Mouse (Mus musculus) heart, embryonic 13.5 days (tissue): Measurements from ENCODE around the gene Them7. TPM values are rescaled to one million over a fixed set of nuclear protein-coding genes. Genes with fewer than 3 reads are reported as not detected.

Experiments
- ATAC-seq: fragments of 200-750 bp; cut with Nextera tagmentation; 2 replicates; pipeline ENCODE4 v1.8.0; 2017; ENCODE audit warnings: moderate TSS enrichment; ENCODE audit not compliant: insufficient number of reproducible peaks, low FRiP score, low TSS enrichment; ENCODE audit errors: extremely low read depth
- H3K27ac ChIP-seq: fragments of 300-500 bp; sonication (generic); replicated peaks from 2 replicates; pipeline ENCODE4 v1.5.1; 2015; ENCODE audit warnings: moderate library complexity, mild to moderate bottlenecking, inconsistent platforms
- H3K27me3 ChIP-seq: fragments of 300-500 bp; sonication (generic); replicated peaks from 2 replicates; pipeline ENCODE4 v1.6.1; 2015; ENCODE audit warnings: mild to moderate bottlenecking, inconsistent platforms
- H3K36me3 ChIP-seq: fragments of 300-500 bp; sonication (generic); 2 replicates; pipeline ENCODE4 v1.6.1; 2015; ENCODE audit warnings: mild to moderate bottlenecking, inconsistent platforms
- H3K4me1 ChIP-seq: fragments of 300-500 bp; sonication (generic); 2 replicates; pipeline ENCODE4 v1.6.1; 2015; ENCODE audit warnings: inconsistent platforms
- H3K4me2 ChIP-seq: fragments of 300-500 bp; sonication (generic); 2 replicates; pipeline ENCODE4 v1.6.1; 2015; ENCODE audit warnings: inconsistent platforms, mild to moderate bottlenecking, moderate library complexity
- H3K4me3 ChIP-seq: fragments of 300-500 bp; sonication (generic); 2 replicates; pipeline ENCODE4 v1.5.1; 2015; ENCODE audit warnings: moderate library complexity, mild to moderate bottlenecking, inconsistent platforms
- H3K9ac ChIP-seq: fragments of 300-500 bp; sonication (generic); 2 replicates; pipeline ENCODE4 v1.6.1; 2015; ENCODE audit warnings: inconsistent platforms, mild to moderate bottlenecking, moderate library complexity
- H3K9me3 ChIP-seq: fragments of 300-500 bp; sonication (generic); 2 replicates; pipeline ENCODE4 v1.6.1; 2016; ENCODE audit warnings: inconsistent platforms
- WGBS: fragments of 180-500 bp; shearing (Covaris S2); methylation state at CpG from one replicate; pipeline ENCODE4 v1.1.7; 2015; ENCODE audit warnings: mixed read lengths; 5-methylcytosine and 5-hydroxymethylcytosine counted together
- polyA plus RNA-seq: library from polyadenylated mRNA; unstranded; fragments of >200 nt; fragmentation: Nextera tagmentation; extraction: Ambion mirVana; gene quantifications from 2 replicates; pipeline ENCODE4 v1.2.1, GENCODE M21; 2015

Gene Them7
- polyA plus RNA-seq, result 0.85 and 1.2 TPM in 2 replicates

DNA sequence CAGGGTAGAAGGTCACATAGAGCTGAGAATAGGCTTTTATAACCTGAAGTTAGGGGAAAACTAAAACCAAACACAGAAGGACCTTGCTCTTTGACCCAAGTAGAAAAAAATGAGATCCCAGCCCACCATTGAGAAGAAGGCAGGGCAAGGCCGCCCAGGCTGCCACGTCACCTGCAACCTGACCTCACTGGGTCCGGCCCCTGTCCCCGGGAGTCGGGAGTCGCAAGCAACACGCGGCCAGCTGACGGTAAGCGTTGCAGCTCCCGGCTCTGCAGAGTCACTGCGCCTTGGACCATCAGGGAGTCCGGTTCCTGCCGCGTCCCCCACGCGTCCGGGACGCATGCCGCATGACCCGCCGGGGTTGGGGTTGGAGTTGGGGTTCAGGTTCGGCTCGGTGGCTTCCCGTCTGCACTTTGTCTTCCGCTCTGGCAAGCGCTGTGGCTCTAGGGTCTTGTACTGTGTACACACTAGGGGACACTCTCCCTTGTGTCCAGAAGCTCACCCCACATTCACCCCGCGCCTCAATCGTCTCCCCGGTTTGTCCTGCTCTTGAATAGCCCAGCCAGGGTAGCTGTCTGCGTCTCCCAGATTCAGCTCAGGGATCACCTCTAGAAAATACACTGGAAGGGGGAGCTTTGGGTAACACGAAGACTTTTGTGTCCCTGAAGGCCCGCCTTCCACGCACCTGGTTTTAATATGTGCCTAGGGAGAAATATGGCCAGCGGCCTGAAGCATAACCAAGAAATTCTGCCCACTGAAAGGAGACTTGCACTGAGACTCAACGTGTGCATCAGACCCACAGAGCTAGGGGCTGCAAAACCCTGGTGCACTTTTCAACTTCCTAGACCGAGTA, at the start of gene Them7:
Them7 (plus strand) TSS at position 187 of the 853 bp plus-strand sequence.
- Histone ChIP-seq H3K4me3 (peak within 1 kb of the TSS; percentile 55), H3K27ac (no peak within 1 kb of the TSS), H3K27me3 (peaks cover 41% of the 10 kb centered on the region), H3K9me3 (no peaks in the 10 kb centered on the region), H3K4me1 (peaks cover 50% of the 10 kb centered on the region), H3K4me2 (peak within 1 kb of the TSS; percentile 81), H3K36me3 (no peaks in the 10 kb centered on the region), H3K9ac (peak within 1 kb of the TSS; percentile 80)
- ATAC-seq, result no peak
- 3% methylated on average over 38 of the region's 38 CpGs for WGBS

DNA sequence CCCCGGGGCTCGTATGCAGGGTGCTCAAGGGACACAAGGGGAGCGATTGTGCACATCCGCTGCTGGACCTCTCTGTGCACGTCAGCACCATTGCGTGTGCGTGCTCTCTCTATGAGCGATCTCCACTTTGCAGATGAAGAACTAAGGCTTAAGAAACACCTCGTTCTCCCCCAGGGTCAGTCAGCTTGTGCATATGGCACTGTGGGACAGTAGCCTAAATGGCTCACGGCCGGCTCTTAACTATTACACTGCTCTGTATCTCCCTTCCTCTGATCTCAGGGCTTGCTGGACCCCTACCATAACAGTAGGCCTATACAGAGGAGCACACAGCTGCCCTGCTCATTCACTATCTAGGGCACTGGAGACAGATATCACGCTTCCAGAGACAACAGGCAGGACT, 45.2 kb upstream of the Them7 start:
- H3K9ac ChIP-seq, result no peak overlapping the region
- 71% methylated on average over 12 of the region's 12 CpGs for WGBS

GRCm38 (mm10) chr2:105182501-105182900, 41.6 kb upstream of the Them7 start:
- Histone ChIP-seq H3K27ac (no peak overlapping the region), H3K4me2 (no peak overlapping the region), H3K36me3 (no peaks in the 10 kb centered on the region), H3K9ac (no peak overlapping the region), H3K4me1 (peaks cover 11% of the 10 kb centered on the region), H3K4me3 (no peak overlapping the region), H3K9me3 (no peaks in the 10 kb centered on the region), H3K27me3 (0 out of 2 replicates have a peak, but pooled peaks cover 3% of the 10 kb centered on the region)
- no peak for ATAC-seq
- 37% methylated on average over 6 of the region's 6 CpGs for WGBS

More for the DNA sequence above, 45.2 kb upstream of the Them7 start:
- peaks cover 5% of the 10 kb centered on the region for H3K4me1 ChIP-seq
- H3K36me3 ChIP-seq, result peaks cover 11% of the 10 kb centered on the region
- 0 out of 2 replicates have a peak, but pooled peaks cover 3% of the 10 kb centered on the region for H3K27me3 ChIP-seq
- no peak overlapping the region for H3K27ac ChIP-seq
- H3K9me3 ChIP-seq, result 0 out of 2 replicates have a peak, but pooled peaks cover 8% of the 10 kb centered on the region
- H3K4me3 ChIP-seq, result no peak overlapping the region
- H3K4me2 ChIP-seq, result no peak overlapping the region
- no peak for ATAC-seq

DNA sequence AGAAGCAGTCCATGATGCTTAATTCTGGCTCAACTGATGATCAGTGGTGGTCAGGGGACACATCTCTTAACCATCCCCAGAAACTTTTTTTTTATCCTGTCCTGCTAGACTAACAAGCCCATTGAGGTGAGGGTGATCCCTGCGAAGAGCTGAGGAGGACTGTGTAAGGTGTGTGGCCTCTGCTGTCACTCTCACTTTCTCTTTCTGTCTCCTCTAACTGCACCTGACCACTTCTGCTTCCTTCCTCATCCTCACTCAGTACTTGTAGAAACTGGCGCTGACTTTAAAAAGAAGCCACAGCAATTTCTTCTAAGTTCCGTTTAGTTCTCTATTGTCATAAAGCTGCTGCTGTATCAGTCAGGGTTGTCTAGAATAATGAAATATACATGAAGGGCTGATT, 39.0 kb upstream of the Them7 start:
- no peak overlapping the region for H3K4me3 ChIP-seq
- H3K9me3 ChIP-seq, result no peaks in the 10 kb centered on the region
- ATAC-seq, result no peak
- H3K4me2 ChIP-seq, result no peak overlapping the region
- 0 out of 2 replicates have a peak, but pooled peaks cover 3% of the 10 kb centered on the region for H3K27me3 ChIP-seq
- 77% methylated on average over 3 of the region's 3 CpGs for WGBS
- peaks cover 12% of the 10 kb centered on the region for H3K4me1 ChIP-seq
- H3K27ac ChIP-seq, result no peak overlapping the region
- no peaks in the 10 kb centered on the region for H3K36me3 ChIP-seq
- H3K9ac ChIP-seq, result no peak overlapping the region

- H3K9ac ChIP-seq, result no peak overlapping the region
- 77% methylated on average over 13 of the region's 13 CpGs for WGBS
These were observed 38.2 kb upstream of the Them7 start for GRCm38 (mm10) chr2:105185768-105186529.

DNA sequence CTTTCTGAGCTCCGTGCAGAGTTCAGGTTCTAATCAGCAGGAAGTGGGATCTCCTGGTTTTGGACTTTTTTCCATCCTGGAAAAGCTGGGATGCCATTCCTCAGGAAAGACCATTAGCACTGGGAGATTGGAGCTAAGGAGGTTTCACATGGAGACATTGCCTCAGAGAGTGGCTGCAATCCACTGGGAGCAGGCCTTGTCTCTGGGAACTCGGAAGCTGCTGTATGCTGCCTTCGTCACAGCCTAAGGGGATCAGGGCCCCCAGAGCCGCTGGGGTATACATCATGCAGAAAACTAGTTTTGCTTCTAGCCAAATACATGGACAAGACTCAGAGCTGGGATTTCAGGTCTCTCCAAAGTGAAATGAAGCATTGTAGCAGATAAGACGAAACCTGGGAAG, 37.5 kb upstream of the Them7 start:
- H3K4me1 ChIP-seq, result peaks cover 12% of the 10 kb centered on the region
- H3K9me3 ChIP-seq, result no peaks in the 10 kb centered on the region
- no peak for ATAC-seq
- no peak overlapping the region for H3K27ac ChIP-seq
- 60% methylated on average over 5 of the region's 5 CpGs for WGBS
- H3K9ac ChIP-seq, result no peak overlapping the region
- no peaks in the 10 kb centered on the region for H3K36me3 ChIP-seq
- no peak overlapping the region for H3K4me2 ChIP-seq
- H3K4me3 ChIP-seq, result no peak overlapping the region
- H3K27me3 ChIP-seq, result 0 out of 2 replicates have a peak, but pooled peaks cover 3% of the 10 kb centered on the region

More at GRCm38 (mm10) chr2:105185768-105186529, 38.2 kb upstream of the Them7 start:
- H3K27ac ChIP-seq, result no peak overlapping the region
- H3K27me3 ChIP-seq, result 0 out of 2 replicates have a peak, but pooled peaks cover 3% of the 10 kb centered on the region
- ATAC-seq, result no peak
- H3K4me2 ChIP-seq, result no peak overlapping the region
- no peak overlapping the region for H3K4me3 ChIP-seq
- H3K9me3 ChIP-seq, result no peaks in the 10 kb centered on the region
- peaks cover 12% of the 10 kb centered on the region for H3K4me1 ChIP-seq
- no peaks in the 10 kb centered on the region for H3K36me3 ChIP-seq

DNA sequence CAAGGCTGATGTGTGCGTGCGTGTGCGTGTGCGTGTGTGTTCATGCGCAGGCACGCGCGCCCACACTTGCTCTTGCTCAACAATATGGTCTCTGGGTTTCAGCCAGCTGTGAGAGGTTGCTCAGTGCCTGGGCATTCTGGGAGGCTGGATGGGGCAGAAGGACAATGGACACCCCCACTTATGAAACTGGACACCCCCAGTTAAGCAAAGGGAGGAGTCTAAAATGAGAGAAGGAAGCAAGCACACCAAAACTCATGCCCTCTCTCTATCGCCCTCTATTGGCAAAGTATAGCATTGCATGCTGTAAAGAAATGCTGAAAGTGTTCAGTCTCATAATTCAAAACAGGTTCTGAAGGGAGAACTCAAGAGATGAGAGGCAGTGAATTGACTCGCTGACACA, 35.9 kb upstream of the Them7 start:
- Histone ChIP-seq H3K9ac (no peak overlapping the region), H3K36me3 (no peaks in the 10 kb centered on the region), H3K27me3 (0 out of 2 replicates have a peak, but pooled peaks cover under 1% of the 10 kb centered on the region), H3K4me2 (no peak overlapping the region), H3K4me1 (peaks cover 6% of the 10 kb centered on the region; the same call in 1 of the 2 replicates), H3K4me3 (no peak overlapping the region), H3K27ac (no peak overlapping the region), H3K9me3 (no peaks in the 10 kb centered on the region)
- no peak for ATAC-seq
- WGBS, result 79% methylated on average over 10 of the region's 10 CpGs

GRCm38 (mm10) chr2:105189352-105189751, 34.8 kb upstream of the Them7 start:
- Histone ChIP-seq H3K36me3 (no peaks in the 10 kb centered on the region), H3K27me3 (no peaks in the 10 kb centered on the region), H3K4me3 (no peak overlapping the region), H3K9ac (no peak overlapping the region), H3K4me2 (no peak overlapping the region), H3K27ac (no peak overlapping the region), H3K9me3 (no peaks in the 10 kb centered on the region), H3K4me1 (peaks cover 6% of the 10 kb centered on the region; the same call in 1 of the 2 replicates)
- WGBS, result 29% methylated on average over 5 of the region's 5 CpGs
- no peak for ATAC-seq

DNA sequence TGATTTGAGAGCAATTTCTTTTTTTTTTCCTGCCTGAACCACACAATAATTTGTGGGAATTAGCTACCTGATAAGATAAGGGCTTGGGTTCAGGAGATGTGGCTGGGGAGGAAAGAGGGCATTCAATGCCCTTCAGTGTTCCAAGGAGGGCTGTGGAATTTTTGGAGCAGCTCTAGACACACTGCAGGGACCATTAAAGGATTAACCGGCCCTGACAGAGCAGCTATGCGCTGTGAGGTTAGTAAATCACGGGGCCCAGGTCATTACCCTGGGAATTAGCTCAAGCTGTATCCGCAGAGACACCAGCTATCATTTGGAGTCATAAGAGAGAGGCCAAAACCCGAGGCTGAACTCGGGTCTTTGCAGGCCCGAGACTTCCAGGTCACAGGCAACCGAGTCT, 24.0 kb upstream of the Them7 start:
- H3K4me2 ChIP-seq, result no peak overlapping the region
- 23% methylated on average over 8 of the region's 8 CpGs for WGBS
- ATAC-seq, result no peak

GRCm38 (mm10) chr2:105206563-105207174, 17.5 kb upstream of the Them7 start:
- Histone ChIP-seq H3K9ac (no peak overlapping the region), H3K4me2 (no peak overlapping the region), H3K4me1 (peaks cover 10% of the 10 kb centered on the region; the same call in 1 of the 2 replicates), H3K36me3 (no peaks in the 10 kb centered on the region), H3K4me3 (no peak overlapping the region), H3K9me3 (no peaks in the 10 kb centered on the region), H3K27ac (no peak overlapping the region), H3K27me3 (0 out of 2 replicates have a peak, but pooled peaks cover 7% of the 10 kb centered on the region)
- no peak for ATAC-seq
- WGBS, result 46% methylated on average over 9 of the region's 9 CpGs

More for the DNA sequence above, 24.0 kb upstream of the Them7 start:
- H3K9me3 ChIP-seq, result no peaks in the 10 kb centered on the region
- no peak overlapping the region for H3K9ac ChIP-seq
- H3K36me3 ChIP-seq, result no peaks in the 10 kb centered on the region
- no peak overlapping the region for H3K4me3 ChIP-seq
- peaks cover 5% of the 10 kb centered on the region; the same call in 1 of the 2 replicates for H3K4me1 ChIP-seq
- no peak overlapping the region for H3K27ac ChIP-seq
- H3K27me3 ChIP-seq, result 0 out of 2 replicates have a peak, but pooled peaks cover 3% of the 10 kb centered on the region

DNA sequence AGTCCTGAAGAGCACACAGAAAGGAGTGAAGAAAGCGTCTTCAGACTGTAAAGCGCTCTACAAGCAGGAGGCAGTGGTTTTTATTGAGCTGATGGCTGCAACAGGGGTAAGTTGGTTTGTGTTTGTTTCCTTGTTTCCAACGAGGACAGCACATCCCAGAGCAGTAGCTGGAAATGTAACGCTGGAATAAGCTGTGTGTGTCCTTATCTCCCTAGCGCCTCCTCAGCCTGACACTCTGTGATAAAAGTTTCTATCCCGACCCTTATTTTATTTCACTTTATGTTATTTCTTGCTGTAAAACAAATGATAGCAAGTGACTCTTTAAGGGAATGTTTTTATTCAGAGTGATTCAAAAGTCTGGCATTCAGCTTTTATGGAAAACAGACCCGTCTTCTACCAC, 11.3 kb upstream of the Them7 start:
- H3K4me3 ChIP-seq, result no peak overlapping the region
- 33% methylated on average over 7 of the region's 7 CpGs for WGBS
- H3K9me3 ChIP-seq, result no peaks in the 10 kb centered on the region
- H3K4me2 ChIP-seq, result no peak overlapping the region
- H3K27me3 ChIP-seq, result peaks cover 31% of the 10 kb centered on the region
- H3K27ac ChIP-seq, result no peak overlapping the region
- H3K4me1 ChIP-seq, result peaks cover 28% of the 10 kb centered on the region
- H3K36me3 ChIP-seq, result no peaks in the 10 kb centered on the region
- ATAC-seq, result no peak
- no peak overlapping the region for H3K9ac ChIP-seq
